Mouse (Mus musculus) bone marrow macrophage, adult 2 months (primary cell): ENCODE results near the gene Cacna2d3. TPM values are rescaled to one million over a fixed set of nuclear protein-coding genes. Genes with fewer than 3 reads are reported as not detected.

Experiments used
- H3K27ac ChIP-seq: 2 replicates; pipeline ENCODE4 v1.5.1; 2012; ENCODE audit warnings: low read depth, low read length; ENCODE audit not compliant: insufficient read depth
- H3K4me1 ChIP-seq: 2 replicates; pipeline ENCODE4 v1.6.1; 2012; ENCODE audit warnings: low read length; ENCODE audit not compliant: control insufficient read depth, insufficient read depth
- H3K4me3 ChIP-seq: 2 replicates; pipeline ENCODE4 v1.5.1; 2012; ENCODE audit warnings: mild to moderate bottlenecking, low read length, moderate library complexity; ENCODE audit not compliant: insufficient read depth
- CTCF ChIP-seq: IDR thresholded peaks from 2 replicates; pipeline ENCODE4 v1.5.1; 2012; ENCODE audit warnings: low read depth, mild to moderate bottlenecking, low read length, moderate library complexity
- POLR2A ChIP-seq: IDR thresholded peaks from 2 replicates; pipeline ENCODE4 v1.6.1; 2012; ENCODE audit warnings: mild to moderate bottlenecking, low read depth, low read length, borderline replicate concordance
- polyA plus RNA-seq: library from polyadenylated mRNA; stranded (reverse); fragments of >200 nt; gene quantifications from 2 replicates; pipeline ENCODE4 v1.2.4, GENCODE M21; 2012; ENCODE audit not compliant: missing spikeins, insufficient read depth, insufficient read length

Gene Cacna2d3
- polyA plus RNA-seq, 1 experiment, result not detected

DNA sequence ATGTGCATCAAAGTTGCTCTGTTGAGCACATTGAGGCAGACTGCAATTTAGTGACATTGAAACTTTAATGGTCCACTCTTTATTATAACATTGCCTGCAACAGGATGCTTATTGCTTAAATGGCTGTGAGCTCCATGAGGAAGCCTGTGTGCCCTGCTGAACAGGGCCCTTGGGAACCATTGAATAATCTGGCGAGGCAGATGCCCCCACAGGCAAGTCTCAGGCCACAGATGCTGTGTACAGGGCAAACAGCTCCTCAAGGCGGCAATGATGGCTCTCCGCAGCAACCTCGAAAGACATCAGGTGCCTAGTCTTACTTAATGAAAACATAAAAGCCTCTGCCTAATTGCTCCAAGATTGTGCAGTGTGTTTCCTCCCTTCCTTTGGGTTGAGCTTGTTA lies 371.0 kb downstream of the Cacna2d3 start:
- TF ChIP-seq POLR2A (no peak), CTCF (no peak)
- H3K4me3 ChIP-seq, result no peak overlapping the region
- H3K27ac ChIP-seq, result no peak overlapping the region
- H3K4me1 ChIP-seq, result no peaks in the 10 kb centered on the region

DNA sequence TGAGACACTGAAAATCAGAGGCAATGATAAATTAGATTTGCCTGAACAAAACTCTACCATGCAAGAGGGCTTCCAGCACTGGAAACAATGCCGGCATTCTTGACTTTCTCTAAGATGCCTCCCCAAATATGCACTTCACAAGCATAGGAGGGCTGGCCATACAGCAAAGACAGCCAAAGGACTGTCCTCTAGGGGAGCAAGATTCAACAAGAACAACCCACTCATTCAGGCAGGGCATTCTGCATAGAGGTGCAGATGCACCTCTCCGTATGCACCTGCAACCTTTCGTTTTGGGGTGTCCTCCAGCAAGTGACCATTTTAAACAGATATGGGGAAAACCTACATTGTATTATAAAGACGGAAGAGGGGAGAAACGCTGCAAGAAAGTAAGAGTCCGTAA lies 380.1 kb downstream of the Cacna2d3 start:
- TF ChIP-seq CTCF (no peak), POLR2A (no peak)
- Histone ChIP-seq H3K4me1 (no peaks in the 10 kb centered on the region), H3K4me3 (no peak overlapping the region), H3K27ac (no peak overlapping the region)

DNA sequence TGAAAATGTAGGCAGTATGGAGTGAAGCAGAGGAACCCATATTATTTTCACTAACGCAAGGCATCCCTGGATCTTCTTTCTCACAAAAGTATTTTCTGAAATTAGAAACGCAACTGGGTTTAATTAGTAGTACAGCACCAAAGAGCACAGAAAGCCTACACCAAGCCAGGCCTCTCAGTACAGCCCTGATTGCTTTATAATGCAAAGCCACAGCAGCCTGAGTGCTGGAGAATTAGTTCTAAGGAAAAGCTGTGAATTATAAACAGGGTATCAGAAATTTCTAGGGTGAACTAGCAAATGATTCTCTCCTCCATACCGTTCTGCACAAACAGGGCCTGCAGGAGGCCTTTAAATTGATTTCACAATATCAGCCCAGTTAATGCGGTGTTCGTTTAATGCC lies 380.9 kb downstream of the Cacna2d3 start:
- Histone ChIP-seq H3K4me3 (no peak overlapping the region), H3K4me1 (no peaks in the 10 kb centered on the region), H3K27ac (no peak overlapping the region)
- no peak for TF ChIP-seq POLR2A
- TF ChIP-seq CTCF, result no peak

DNA sequence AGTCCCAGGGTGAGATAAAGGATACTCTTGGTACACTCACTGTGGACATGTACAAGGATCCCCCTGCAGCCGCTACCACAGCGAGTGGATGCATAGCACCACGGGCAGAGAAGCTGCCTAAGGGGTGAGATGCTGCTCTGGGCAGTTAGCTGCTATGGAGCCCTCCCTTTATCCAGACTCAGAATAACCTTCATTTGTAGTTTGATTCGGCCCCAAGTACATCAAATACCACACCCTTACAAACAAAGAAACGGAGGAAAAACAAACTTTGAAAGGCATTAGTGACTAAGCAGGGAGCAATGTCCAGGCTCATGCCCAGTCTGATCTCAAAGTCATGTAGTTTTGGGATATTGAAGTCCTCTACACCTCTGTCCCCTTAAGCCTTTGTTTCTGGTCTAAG lies 386.8 kb downstream of the Cacna2d3 start:
- Histone ChIP-seq H3K27ac (no peak overlapping the region), H3K4me1 (no peaks in the 10 kb centered on the region), H3K4me3 (no peak overlapping the region)
- no peak for TF ChIP-seq CTCF
- no peak for TF ChIP-seq POLR2A

DNA sequence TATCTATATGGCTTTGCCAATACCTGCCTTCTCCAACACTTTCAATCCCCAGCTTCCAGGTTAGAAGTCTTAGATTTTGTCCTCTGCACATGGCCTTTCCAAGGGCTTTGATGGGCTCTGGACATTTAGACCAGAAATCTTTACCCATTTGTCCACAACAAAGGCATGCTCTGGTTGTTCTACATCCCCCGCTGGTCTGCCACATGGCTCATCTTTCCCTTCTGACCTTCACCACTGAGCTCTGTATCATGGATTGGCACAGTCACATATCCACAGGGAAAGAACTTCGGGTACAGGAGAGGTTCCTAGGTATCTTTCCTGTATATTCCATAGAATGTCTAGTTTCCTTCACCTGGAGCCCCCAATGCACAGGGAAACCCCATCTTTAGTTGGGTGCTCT lies 387.4 kb downstream of the Cacna2d3 start:
- Histone ChIP-seq H3K4me3 (no peak overlapping the region), H3K4me1 (no peaks in the 10 kb centered on the region), H3K27ac (no peak overlapping the region)
- TF ChIP-seq POLR2A, result no peak
- no peak for TF ChIP-seq CTCF

DNA sequence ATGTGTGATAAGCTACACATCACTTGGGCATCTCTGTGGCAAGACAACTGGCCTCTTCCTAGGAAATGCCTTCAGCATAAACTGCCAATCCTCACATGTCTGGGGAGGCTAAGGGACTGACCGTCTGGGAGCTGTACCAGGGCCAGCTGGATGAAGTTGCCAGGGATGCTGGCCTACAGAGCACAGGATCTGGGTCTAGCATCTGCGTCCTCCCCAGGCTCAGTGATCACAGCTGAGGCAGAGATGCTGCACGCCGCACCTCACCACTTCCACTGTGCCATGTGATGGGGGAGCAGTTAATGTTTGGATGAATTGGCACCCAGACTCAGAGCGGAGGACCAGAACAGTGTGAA lies 397.3 kb downstream of the Cacna2d3 start:
- TF ChIP-seq CTCF, result no peak
- no peak for TF ChIP-seq POLR2A
- Histone ChIP-seq H3K4me1 (no peaks in the 10 kb centered on the region), H3K27ac (no peak overlapping the region), H3K4me3 (no peak overlapping the region)

DNA sequence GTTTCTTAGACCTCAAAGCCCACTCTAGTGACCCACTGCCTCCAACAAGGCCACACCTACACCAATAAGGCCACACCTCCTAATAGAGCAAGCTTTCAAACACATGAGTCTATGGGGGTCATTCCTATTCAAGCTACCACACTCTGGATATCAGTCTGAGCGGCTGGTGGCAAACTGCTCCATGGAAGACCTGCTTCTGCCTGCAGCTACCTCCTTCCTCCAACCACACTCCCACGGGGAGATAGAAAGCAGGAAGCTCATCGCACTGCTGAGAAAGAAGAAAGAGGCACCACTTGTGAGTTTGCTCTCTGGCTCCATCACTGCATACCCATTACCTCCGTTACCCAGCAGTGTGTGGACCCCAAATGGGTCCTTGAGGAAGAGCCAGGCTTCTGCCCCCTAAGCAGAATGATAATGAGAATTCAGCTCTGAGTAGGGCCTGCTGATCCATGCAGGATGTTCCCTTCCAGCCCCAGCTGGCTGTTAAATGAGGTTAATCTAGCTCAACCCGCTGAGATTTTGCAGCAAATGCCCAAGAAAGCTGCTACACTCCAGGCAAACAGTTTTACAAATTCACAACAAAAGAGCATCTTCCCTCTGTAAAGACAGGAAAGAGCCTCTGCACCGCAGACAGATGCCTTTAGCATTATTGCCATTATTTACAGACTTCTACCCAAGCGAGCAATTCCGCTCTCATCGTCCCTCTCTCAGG lies 397.8 kb downstream of the Cacna2d3 start:
- TF ChIP-seq CTCF, result no peak
- TF ChIP-seq POLR2A, result no peak
- H3K4me3 ChIP-seq, result no peak overlapping the region
- no peaks in the 10 kb centered on the region for H3K4me1 ChIP-seq
- no peak overlapping the region for H3K27ac ChIP-seq

DNA sequence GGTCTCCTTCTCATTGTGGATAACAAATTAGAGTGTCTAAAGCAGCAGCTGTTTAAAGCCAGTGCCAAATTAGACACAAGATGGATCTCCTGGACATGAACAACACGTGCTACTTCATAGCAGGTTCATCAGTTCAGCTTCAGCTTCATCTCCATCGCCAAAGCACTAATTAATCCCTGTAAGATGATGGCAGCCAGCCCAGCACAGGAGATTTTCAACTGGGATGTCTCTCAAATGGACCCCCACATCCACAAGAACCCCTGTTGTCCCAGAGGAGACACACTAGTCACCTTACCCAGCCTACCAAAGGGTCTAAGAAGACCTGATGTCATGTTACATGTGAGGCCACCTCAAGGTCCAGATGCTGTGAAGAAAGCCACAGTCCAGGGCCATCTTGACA lies 408.2 kb downstream of the Cacna2d3 start:
- TF ChIP-seq POLR2A (no peak), CTCF (no peak)
- Histone ChIP-seq H3K4me1 (no peaks in the 10 kb centered on the region), H3K27ac (no peak overlapping the region), H3K4me3 (no peak overlapping the region)

DNA sequence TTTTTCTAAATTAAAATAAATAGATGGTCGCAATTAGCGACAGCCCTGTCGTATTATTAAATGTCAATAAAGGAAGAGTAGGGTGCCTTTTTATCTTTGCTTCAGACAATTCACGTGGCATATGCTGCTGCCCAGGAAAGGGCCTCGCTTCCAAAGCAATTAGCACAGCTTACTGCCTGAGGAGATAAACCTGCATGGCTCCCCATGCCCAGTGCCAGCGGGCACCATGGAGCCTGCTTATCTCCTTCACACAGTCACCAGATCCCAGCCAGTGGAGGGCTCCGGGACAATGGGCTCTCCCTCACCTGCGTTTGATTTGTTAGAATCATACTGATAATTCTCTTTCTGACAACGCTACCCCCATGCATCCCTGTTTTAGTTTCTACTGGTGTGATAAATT lies 416.0 kb downstream of the Cacna2d3 start:
- Histone ChIP-seq H3K4me3 (no peak overlapping the region), H3K27ac (no peak overlapping the region), H3K4me1 (no peaks in the 10 kb centered on the region)
- no peak for TF ChIP-seq CTCF

DNA sequence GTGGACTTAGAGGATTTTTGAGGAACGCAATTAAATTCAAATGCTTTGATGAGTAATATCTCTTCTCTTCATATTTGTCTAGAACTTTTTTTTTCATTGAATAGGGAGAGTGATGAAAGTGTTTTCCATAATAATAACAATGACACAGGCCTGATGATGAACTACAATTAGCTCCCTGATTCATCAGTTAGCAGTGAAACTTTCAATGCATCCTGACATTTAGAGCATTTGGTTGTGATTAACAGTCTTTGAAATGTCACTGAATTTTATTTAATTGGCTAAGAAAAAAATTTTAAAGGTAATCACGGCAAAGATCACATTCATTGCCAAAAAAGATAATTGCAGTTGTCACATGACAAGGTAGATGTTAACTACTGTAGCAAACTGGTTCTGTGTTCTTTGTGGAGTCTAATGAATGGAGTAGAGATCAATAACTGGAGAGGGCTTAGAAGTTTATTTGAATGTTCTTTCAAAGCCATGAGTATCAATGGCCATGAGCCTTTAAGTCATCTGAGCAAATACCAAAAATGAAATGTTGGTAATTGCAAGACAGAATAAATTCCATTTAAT lies 425.4 kb downstream of the Cacna2d3 start:
- no peak overlapping the region for H3K27ac ChIP-seq
- H3K4me3 ChIP-seq, result no peak overlapping the region
- TF ChIP-seq POLR2A (no peak), CTCF (no peak)
- H3K4me1 ChIP-seq, result no peaks in the 10 kb centered on the region

DNA sequence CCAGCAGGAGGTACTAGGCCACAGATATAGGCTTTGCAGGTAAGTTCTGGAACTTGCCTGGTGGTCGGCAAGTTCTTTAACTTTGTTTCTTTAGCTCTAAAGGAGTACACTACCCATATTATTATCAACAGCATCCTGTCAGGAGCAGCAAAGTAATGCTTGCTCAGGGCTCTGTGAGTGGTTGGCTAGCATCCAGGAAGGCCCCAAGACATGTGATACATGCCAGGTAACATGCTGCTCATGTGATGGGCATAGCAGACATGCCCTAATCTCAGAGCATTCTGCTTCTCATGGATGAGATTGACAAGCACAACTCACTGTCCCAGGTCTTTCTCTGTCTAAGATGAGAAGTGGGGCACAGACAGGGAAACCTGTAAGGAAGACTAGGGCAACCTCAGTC lies 442.8 kb downstream of the Cacna2d3 start:
- Histone ChIP-seq H3K27ac (no peak overlapping the region), H3K4me1 (no peaks in the 10 kb centered on the region), H3K4me3 (no peak overlapping the region)
- TF ChIP-seq CTCF (no peak), POLR2A (no peak)
